Mouse (Mus musculus): ENCODE measurements around the gene Ttc7b. TPM values are rescaled to one million over a fixed set of nuclear protein-coding genes. Genes with fewer than 3 reads are reported as not detected.

The Ttc7b gene
- polyA plus RNA-seq, 1 experiment from 2014 or later: 16.1 TPM

DNA sequence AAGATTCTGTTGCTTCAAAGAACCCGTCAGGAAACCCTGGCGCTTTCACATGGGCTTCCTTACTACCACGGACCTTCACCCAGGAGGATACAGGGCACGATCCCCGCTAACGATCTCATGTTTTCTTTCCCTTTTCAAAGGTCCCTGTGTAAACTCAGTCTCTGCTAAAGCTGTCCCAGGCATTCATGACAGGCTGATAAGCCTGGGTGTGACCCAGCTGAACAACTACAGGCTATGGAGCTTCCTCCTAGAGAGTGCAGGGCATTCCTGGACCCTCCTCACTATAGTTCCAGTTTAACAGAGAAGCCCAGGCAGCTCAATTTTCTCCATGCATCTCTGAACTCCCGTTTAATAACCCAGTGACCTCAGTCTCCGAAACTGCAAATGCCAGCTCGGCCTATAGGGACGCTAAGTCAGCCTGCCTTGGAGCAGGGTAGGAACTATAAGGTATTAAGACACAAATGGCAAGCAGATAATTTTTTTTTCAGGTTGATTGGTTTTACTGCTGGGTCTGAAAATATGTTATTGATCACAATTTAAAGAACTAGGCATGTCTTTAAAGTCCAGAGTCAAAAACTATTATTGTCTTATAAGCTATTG, 41.3 kb downstream of the Ttc7b start:
- H3K9me3 ChIP-seq (ENCODE audit: control insufficient read depth, low read length): no peaks in the 10 kb centered on the region
- ATAC-seq (ENCODE audit: insufficient read depth, low FRiP score, low TSS enrichment) (no peak), DNase-seq (ENCODE audit: low spot score) (no peak)
- no peak overlapping the region for H3K4me3 ChIP-seq (ENCODE audit: low read depth, low read length)
- no peak overlapping the region for H3K4me2 ChIP-seq (ENCODE audit: low read depth)
- no peak overlapping the region for H3K9ac ChIP-seq (ENCODE audit: low read length)
- H3K4me1 ChIP-seq (ENCODE audit: control insufficient read depth, insufficient read depth, low read length): no peaks in the 10 kb centered on the region
- no peaks in the 10 kb centered on the region for H3K27me3 ChIP-seq (ENCODE audit: control insufficient read depth, insufficient read depth, low read length)
- WGBS: 83% methylated on average over 10 of the region's 10 CpGs
- H3K36me3 ChIP-seq (ENCODE audit: control insufficient read depth, insufficient read depth, low read length): no peaks in the 10 kb centered on the region
- no peak overlapping the region for H3K27ac ChIP-seq (ENCODE audit: low read depth, low read length)

DNA sequence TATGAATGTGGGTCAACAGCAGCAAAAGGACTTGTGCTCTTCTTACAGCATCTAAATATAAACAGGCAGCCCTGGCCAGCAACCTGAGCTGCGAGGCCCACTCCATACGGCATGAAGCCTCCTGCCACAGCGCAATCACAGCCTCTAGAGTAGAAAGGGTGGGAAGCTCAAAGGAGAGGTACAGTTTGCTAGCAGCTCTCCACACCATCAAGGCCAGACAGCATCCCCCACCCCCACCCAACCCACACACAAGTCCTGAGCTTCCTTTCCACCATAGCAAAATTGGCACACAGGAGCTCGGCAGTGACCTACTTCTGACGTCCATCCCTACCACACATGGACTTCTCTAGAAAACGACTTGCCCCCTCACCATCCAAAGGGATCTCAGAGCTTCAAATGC, 42.0 kb downstream of the Ttc7b start:
- H3K27ac ChIP-seq (ENCODE audit: low read depth, low read length): no peak overlapping the region

DNA sequence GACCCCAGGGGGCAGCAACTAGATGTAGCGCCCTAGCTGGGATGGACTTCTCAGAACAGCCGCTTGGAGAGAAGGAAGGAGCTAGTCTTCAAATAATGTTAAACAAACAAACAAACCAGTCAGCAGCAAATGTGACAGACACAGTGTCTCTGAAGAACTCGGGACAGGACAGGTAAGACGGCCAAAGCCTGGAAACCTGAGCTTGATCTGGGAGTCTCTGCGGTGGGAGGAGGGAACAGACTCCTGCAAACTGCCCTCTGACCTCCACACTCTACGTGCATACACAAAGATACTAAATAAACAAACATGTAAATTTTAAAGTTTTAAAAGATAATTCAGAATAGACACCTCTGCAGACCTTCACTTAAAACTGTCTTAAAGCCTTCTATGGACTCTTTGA, 42.5 kb downstream of the Ttc7b start:
- Histone ChIP-seq H3K27ac (ENCODE audit: low read depth, low read length) (no peak overlapping the region), H3K4me2 (ENCODE audit: low read depth) (no peak overlapping the region), H3K27me3 (ENCODE audit: control insufficient read depth, insufficient read depth, low read length) (no peaks in the 10 kb centered on the region), H3K36me3 (ENCODE audit: control insufficient read depth, insufficient read depth, low read length) (no peaks in the 10 kb centered on the region), H3K9ac (ENCODE audit: low read length) (no peak overlapping the region), H3K9me3 (ENCODE audit: control insufficient read depth, low read length) (no peaks in the 10 kb centered on the region), H3K4me3 (ENCODE audit: low read depth, low read length) (no peak overlapping the region), H3K4me1 (ENCODE audit: control insufficient read depth, insufficient read depth, low read length) (no peaks in the 10 kb centered on the region)
- no peak for DNase-seq (ENCODE audit: low spot score)
- WGBS: 95% methylated on average over 6 of the region's 6 CpGs
- ATAC-seq (ENCODE audit: insufficient read depth, low FRiP score, low TSS enrichment): no peak

More for the DNA sequence above, 42.0 kb downstream of the Ttc7b start:
- no peaks in the 10 kb centered on the region for H3K9me3 ChIP-seq (ENCODE audit: control insufficient read depth, low read length)
- no peaks in the 10 kb centered on the region for H3K4me1 ChIP-seq (ENCODE audit: control insufficient read depth, insufficient read depth, low read length)
- no peak overlapping the region for H3K4me3 ChIP-seq (ENCODE audit: low read depth, low read length)
- H3K9ac ChIP-seq (ENCODE audit: low read length): no peak overlapping the region
- 91% methylated on average over 6 of the region's 6 CpGs for WGBS
- ATAC-seq (ENCODE audit: insufficient read depth, low FRiP score, low TSS enrichment) (no peak), DNase-seq (ENCODE audit: low spot score) (no peak)
- H3K36me3 ChIP-seq (ENCODE audit: control insufficient read depth, insufficient read depth, low read length): no peaks in the 10 kb centered on the region
- H3K4me2 ChIP-seq (ENCODE audit: low read depth): no peak overlapping the region
- H3K27me3 ChIP-seq (ENCODE audit: control insufficient read depth, insufficient read depth, low read length): no peaks in the 10 kb centered on the region

DNA sequence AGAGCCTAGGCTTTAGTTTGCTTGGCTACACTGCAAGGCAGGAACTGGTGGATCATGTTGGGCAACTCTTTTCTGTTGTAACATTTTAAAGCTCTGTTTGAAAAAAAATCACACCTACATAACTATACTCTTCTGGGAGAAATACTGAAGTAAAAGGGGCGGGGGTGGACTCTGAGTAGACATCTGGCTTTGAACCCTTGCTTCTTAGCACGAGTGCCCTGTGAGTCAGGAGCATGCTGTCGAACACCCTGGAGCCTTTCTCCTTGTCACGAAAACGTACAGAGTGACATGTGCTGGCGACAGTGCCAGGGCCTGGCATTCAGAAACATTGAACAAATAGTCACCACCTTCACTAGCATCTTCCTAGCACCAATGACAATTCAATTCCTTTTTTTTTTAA, 43.2 kb downstream of the Ttc7b start:
- Histone ChIP-seq H3K4me3 (ENCODE audit: low read depth, low read length) (no peak overlapping the region), H3K4me1 (ENCODE audit: control insufficient read depth, insufficient read depth, low read length) (no peaks in the 10 kb centered on the region), H3K36me3 (ENCODE audit: control insufficient read depth, insufficient read depth, low read length) (no peaks in the 10 kb centered on the region), H3K9me3 (ENCODE audit: control insufficient read depth, low read length) (no peaks in the 10 kb centered on the region), H3K9ac (ENCODE audit: low read length) (no peak overlapping the region), H3K4me2 (ENCODE audit: low read depth) (no peak overlapping the region), H3K27ac (ENCODE audit: low read depth, low read length) (no peak overlapping the region), H3K27me3 (ENCODE audit: control insufficient read depth, insufficient read depth, low read length) (no peaks in the 10 kb centered on the region)
- DNase-seq (ENCODE audit: low spot score) (no peak), ATAC-seq (ENCODE audit: insufficient read depth, low FRiP score, low TSS enrichment) (no peak)
- WGBS: 90% methylated on average over 6 of the region's 6 CpGs

DNA sequence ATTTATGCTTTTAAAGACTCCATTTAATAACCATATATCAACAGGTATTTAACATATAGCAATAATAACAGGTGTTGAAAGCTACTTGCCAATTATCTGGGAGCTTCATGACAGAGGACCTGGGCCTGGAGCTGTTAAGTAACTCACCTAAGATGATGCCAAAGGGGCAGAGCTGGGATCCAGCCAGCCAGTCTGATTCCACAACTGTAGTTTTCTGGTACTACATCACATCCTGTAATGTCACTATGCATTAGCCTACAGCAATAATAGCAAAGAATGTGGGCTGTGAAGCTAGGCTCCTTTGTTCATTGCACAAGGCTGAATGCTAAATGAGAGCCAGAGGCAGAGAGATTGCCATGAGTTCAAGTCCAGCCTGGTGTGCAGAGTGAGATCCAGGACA, 44.3 kb downstream of the Ttc7b start:
- Histone ChIP-seq H3K4me3 (ENCODE audit: low read depth, low read length) (no peak overlapping the region), H3K9me3 (ENCODE audit: control insufficient read depth, low read length) (no peaks in the 10 kb centered on the region), H3K9ac (ENCODE audit: low read length) (no peak overlapping the region), H3K27me3 (ENCODE audit: control insufficient read depth, insufficient read depth, low read length) (no peaks in the 10 kb centered on the region), H3K4me1 (ENCODE audit: control insufficient read depth, insufficient read depth, low read length) (no peaks in the 10 kb centered on the region), H3K4me2 (ENCODE audit: low read depth) (no peak overlapping the region), H3K36me3 (ENCODE audit: control insufficient read depth, insufficient read depth, low read length) (no peaks in the 10 kb centered on the region), H3K27ac (ENCODE audit: low read depth, low read length) (no peak overlapping the region)
- DNase-seq (ENCODE audit: low spot score) (no peak), ATAC-seq (ENCODE audit: insufficient read depth, low FRiP score, low TSS enrichment) (no peak)

DNA sequence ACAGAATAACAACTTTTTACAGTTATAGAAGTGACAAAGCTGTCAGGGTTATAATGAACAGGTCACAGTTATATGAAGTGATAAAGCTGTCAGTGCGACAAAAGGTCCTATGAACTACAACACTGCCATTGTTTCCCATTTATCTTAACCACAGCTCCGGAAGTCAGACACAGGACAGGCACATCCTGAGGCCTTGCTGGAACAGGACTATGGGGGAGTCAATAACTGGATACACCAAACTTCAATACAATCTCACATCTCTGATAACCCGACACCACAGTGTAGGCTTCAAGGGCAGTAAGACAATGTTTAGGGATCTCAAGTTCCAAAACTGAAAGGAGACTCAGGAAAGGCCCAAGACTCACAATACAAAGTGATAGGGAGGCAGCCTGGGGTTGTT, 45.1 kb downstream of the Ttc7b start:
- DNase-seq (ENCODE audit: low spot score): no peak
- no peaks in the 10 kb centered on the region for H3K9me3 ChIP-seq (ENCODE audit: control insufficient read depth, low read length)
- no peak overlapping the region for H3K9ac ChIP-seq (ENCODE audit: low read length)
- no peak overlapping the region for H3K4me3 ChIP-seq (ENCODE audit: low read depth, low read length)
- no peak overlapping the region for H3K27ac ChIP-seq (ENCODE audit: low read depth, low read length)
- WGBS: 82% methylated on average over 3 of the region's 3 CpGs
- H3K4me2 ChIP-seq (ENCODE audit: low read depth): no peak overlapping the region
- H3K27me3 ChIP-seq (ENCODE audit: control insufficient read depth, insufficient read depth, low read length): no peaks in the 10 kb centered on the region
- H3K4me1 ChIP-seq (ENCODE audit: control insufficient read depth, insufficient read depth, low read length): no peaks in the 10 kb centered on the region
- no peaks in the 10 kb centered on the region for H3K36me3 ChIP-seq (ENCODE audit: control insufficient read depth, insufficient read depth, low read length)
- no peak for ATAC-seq (ENCODE audit: insufficient read depth, low FRiP score, low TSS enrichment)

DNA sequence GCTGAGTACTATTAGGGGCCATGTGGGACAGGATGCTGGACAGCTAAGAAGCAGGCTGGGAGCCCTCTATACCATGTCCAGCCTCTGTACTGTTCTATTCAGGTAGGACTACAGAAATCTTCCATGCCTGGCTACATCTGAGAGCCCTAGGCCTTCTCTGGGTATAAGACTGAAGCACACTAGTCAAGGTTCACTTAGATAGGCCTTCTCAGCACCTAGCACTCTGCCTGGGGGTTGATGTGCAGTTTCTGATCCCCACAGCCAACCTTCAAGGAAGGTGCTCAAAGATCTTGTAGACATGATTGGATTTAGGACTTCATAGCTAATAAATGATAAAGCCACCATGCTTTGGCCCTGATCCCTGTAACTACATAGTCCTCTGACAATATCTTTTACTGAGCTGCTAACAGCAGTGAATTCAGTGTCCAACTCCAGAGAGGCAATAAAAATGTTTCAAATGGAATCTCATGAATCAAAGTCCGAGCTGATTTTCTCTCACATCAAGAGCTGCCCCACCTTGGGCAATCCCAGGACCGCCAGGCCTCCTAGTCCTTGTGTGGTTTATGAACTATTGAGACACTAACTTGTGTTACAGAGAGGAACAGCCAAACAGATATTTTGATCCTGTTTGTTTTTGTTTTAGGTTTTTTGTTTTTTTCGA, 45.8 kb downstream of the Ttc7b start:
- H3K9ac ChIP-seq (ENCODE audit: low read length): no peak overlapping the region
- DNase-seq (ENCODE audit: low spot score) (no peak), ATAC-seq (ENCODE audit: insufficient read depth, low FRiP score, low TSS enrichment) (no peak)
- H3K27ac ChIP-seq (ENCODE audit: low read depth, low read length): no peak overlapping the region
- 88% methylated on average over 3 of the region's 3 CpGs for WGBS
- no peaks in the 10 kb centered on the region for H3K9me3 ChIP-seq (ENCODE audit: control insufficient read depth, low read length)
- H3K4me3 ChIP-seq (ENCODE audit: low read depth, low read length): no peak overlapping the region
- no peaks in the 10 kb centered on the region for H3K4me1 ChIP-seq (ENCODE audit: control insufficient read depth, insufficient read depth, low read length)
- no peak overlapping the region for H3K4me2 ChIP-seq (ENCODE audit: low read depth)
- H3K36me3 ChIP-seq (ENCODE audit: control insufficient read depth, insufficient read depth, low read length): no peaks in the 10 kb centered on the region
- no peaks in the 10 kb centered on the region for H3K27me3 ChIP-seq (ENCODE audit: control insufficient read depth, insufficient read depth, low read length)

DNA sequence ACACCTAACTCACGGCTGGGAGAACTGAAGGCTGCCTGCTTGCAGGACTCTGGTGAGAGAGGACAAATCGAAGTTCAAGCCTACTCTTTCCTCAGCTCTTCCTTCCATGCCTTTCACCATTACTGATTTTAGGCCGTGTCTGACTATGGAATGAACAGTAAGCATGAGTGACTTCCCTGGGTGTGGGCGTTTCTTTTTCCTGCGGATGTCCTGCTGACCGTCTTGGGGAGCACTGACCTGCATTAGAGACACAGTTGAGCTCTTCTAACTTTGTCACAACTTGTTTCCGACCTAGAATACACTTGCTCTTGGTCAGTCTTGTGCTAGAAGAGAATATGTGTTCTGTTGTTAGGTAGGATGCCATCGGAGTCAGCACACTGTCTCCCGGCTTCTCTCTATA, 50.3 kb downstream of the Ttc7b start:
- no peaks in the 10 kb centered on the region for H3K4me1 ChIP-seq (ENCODE audit: control insufficient read depth, insufficient read depth, low read length)
- no peaks in the 10 kb centered on the region for H3K27me3 ChIP-seq (ENCODE audit: control insufficient read depth, insufficient read depth, low read length)
- no peaks in the 10 kb centered on the region for H3K36me3 ChIP-seq (ENCODE audit: control insufficient read depth, insufficient read depth, low read length)
- ATAC-seq (ENCODE audit: insufficient read depth, low FRiP score, low TSS enrichment) (no peak), DNase-seq (ENCODE audit: low spot score) (no peak)
- H3K9ac ChIP-seq (ENCODE audit: low read length): no peak overlapping the region
- WGBS: 90% methylated on average over 9 of the region's 9 CpGs
- no peak overlapping the region for H3K4me3 ChIP-seq (ENCODE audit: low read depth, low read length)
- H3K27ac ChIP-seq (ENCODE audit: low read depth, low read length): no peak overlapping the region
- no peaks in the 10 kb centered on the region for H3K9me3 ChIP-seq (ENCODE audit: control insufficient read depth, low read length)
- no peak overlapping the region for H3K4me2 ChIP-seq (ENCODE audit: low read depth)

DNA sequence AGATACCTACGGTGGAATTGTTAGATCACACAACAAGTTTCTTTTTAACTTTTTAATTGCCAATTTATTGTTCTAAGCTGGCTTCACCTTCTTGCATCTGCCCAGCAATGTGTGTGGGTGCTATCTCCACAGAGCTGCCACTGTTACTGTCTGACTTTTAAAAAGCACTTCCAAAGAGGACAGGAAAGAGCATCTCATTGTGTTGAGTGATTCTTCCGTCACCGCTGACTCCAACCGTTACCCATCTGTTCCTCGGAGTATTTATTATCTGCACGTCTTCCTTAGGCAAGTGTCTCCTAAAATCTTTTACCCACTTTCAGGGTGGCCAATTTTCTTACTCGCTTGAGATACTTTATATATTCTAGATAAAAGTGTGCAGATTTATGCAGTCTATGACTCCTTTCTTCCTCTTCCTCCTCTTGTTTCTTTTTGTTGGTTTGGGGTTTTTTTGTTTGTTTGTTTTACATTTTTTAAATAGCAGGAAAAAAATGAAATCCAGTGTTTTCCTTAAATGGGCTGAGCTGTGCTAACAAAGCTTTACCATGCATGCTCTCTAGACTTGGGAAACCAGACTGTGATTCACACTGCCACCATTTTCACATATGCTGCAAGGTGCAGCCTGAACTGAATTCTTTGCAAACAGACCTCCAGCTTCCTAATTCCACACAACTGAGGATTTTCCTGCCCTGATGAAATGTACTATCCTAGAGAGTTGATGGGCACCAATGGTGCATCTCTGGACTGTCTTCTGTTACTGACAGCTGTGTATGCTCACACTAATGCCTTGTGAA, 50.9 kb downstream of the Ttc7b start:
- WGBS: 72% methylated on average over 7 of the region's 7 CpGs
- Histone ChIP-seq H3K4me2 (ENCODE audit: low read depth) (no peak overlapping the region), H3K4me1 (ENCODE audit: control insufficient read depth, insufficient read depth, low read length) (no peaks in the 10 kb centered on the region), H3K27me3 (ENCODE audit: control insufficient read depth, insufficient read depth, low read length) (no peaks in the 10 kb centered on the region), H3K4me3 (ENCODE audit: low read depth, low read length) (no peak overlapping the region), H3K9ac (ENCODE audit: low read length) (no peak overlapping the region), H3K9me3 (ENCODE audit: control insufficient read depth, low read length) (no peaks in the 10 kb centered on the region), H3K36me3 (ENCODE audit: control insufficient read depth, insufficient read depth, low read length) (no peaks in the 10 kb centered on the region), H3K27ac (ENCODE audit: low read depth, low read length) (no peak overlapping the region)
- DNase-seq (ENCODE audit: low spot score): no peak
- no peak for ATAC-seq (ENCODE audit: insufficient read depth, low FRiP score, low TSS enrichment)
